Mouse (Mus musculus) C2C12 (cell line): ENCODE data around the gene Use1. TPM values are rescaled to one million over a fixed set of nuclear protein-coding genes. Genes with fewer than 3 reads are reported as not detected.
A peak's percentile ranks its signal among the peaks of the same experiment; 100 is the strongest.

Source experiments
- H3K27me3 ChIP-seq: one replicate; pipeline ENCODE4 v1.6.1; 2011; ENCODE audit not compliant: control insufficient read depth, insufficient read depth, insufficient read length
- H3K36me3 ChIP-seq: one replicate; pipeline ENCODE4 v1.6.1; 2011; ENCODE audit not compliant: control insufficient read depth, insufficient read depth
- H3K4me3 ChIP-seq: one replicate; pipeline ENCODE4 v1.5.1; 2011; ENCODE audit warnings: mild to moderate bottlenecking, control low read depth; ENCODE audit not compliant: poor library complexity, insufficient read depth, severe bottlenecking
- H3K79me2 ChIP-seq: one replicate; pipeline ENCODE4 v1.6.1; 2011; ENCODE audit not compliant: control insufficient read depth, insufficient read depth
- H3K79me3 ChIP-seq: one replicate; pipeline ENCODE4 v1.6.1; 2011; ENCODE audit warnings: low read depth, control low read depth
- H3ac ChIP-seq: one replicate; pipeline ENCODE3; 2011; ENCODE audit warnings: low read depth; ENCODE audit not compliant: control insufficient read depth, insufficient read length
- CEBPB ChIP-seq: IDR thresholded peaks from one replicate; pipeline ENCODE4 v1.6.1; 2011; ENCODE audit warnings: low read depth, mild to moderate bottlenecking, control low read depth, moderate library complexity
- CTCF ChIP-seq: IDR thresholded peaks from one replicate; pipeline ENCODE4 v1.5.1; 2011; ENCODE audit not compliant: control insufficient read depth, insufficient read depth, insufficient read length
- FOSL1 ChIP-seq: IDR thresholded peaks from one replicate; pipeline ENCODE4 v1.8.0; 2011; ENCODE audit warnings: mild to moderate bottlenecking, low read length; ENCODE audit not compliant: poor library complexity, insufficient read depth, severe bottlenecking
- MAX ChIP-seq: IDR thresholded peaks from one replicate; pipeline ENCODE4 v1.6.1; 2011; ENCODE audit warnings: mild to moderate bottlenecking, control low read depth
- MYOD1 ChIP-seq: IDR thresholded peaks from one replicate; pipeline ENCODE4 v1.6.1; 2011; ENCODE audit warnings: low read depth; ENCODE audit not compliant: control insufficient read depth, insufficient read length
- MYOG ChIP-seq: IDR thresholded peaks from one replicate; pipeline ENCODE4 v1.6.1; 2011; ENCODE audit not compliant: control insufficient read depth, insufficient read length; ENCODE audit errors: extremely low read depth
- USF1 ChIP-seq: IDR thresholded peaks from one replicate; pipeline ENCODE4 v1.6.1; 2011; ENCODE audit warnings: low read depth, mild to moderate bottlenecking, control low read depth, moderate library complexity
- polyA plus RNA-seq: library from polyadenylated mRNA; unstranded; fragments of >200 nt; fragmentation: generic; extraction: Trizol; gene quantifications from one replicate; pipeline ENCODE4 v1.2.1, GENCODE M21; 2012; ENCODE audit warnings: missing spikeins

Use1 gene
- polyA plus RNA-seq, 1 experiment, result 105 TPM

- peaks cover 39% of the 10 kb centered on the region for H3K79me2 ChIP-seq
- H3K36me3 ChIP-seq, result peaks cover 22% of the 10 kb centered on the region
- H3K79me3 ChIP-seq, result peaks cover 17% of the 10 kb centered on the region
- no peaks in the 10 kb centered on the region for H3K27me3 ChIP-seq
- peak overlapping the region; percentile 82 for H3K4me3 ChIP-seq
- TF ChIP-seq MYOG, result no peak
- no peak for TF ChIP-seq FOSL1
- TF ChIP-seq USF1, result no peak
- no peak for TF ChIP-seq CTCF
- TF ChIP-seq MYOD1, result no peak
- no peak for TF ChIP-seq CEBPB
- TF ChIP-seq MAX, result no peak
- H3ac ChIP-seq, result peak overlapping the region; percentile 86
Observed at GRCm38 (mm10) chr8:71380178-71381171, 13.8 kb downstream of the Use1 start.

- Histone ChIP-seq H3K79me3 (peaks cover 17% of the 10 kb centered on the region), H3K4me3 (peak within 1 kb of the TSS; percentile 82), H3ac (peak within 1 kb of the TSS; percentile 86), H3K79me2 (peaks cover 39% of the 10 kb centered on the region), H3K36me3 (peaks cover 19% of the 10 kb centered on the region), H3K27me3 (no peaks in the 10 kb centered on the region)
- TF ChIP-seq CTCF, result no peak
Observed at GRCm38 (mm10) chr8:71381421-71381970, 14.8 kb downstream of the Use1 start, which contains the start of gene Nr2f6. Gene Nr2f6, minus strand, starts transcription at chr8:71381960.

- TF ChIP-seq MYOD1 (no peak), CEBPB (no peak), MAX (peak; percentile 24), CTCF (no peak)
- no peaks in the 10 kb centered on the region for H3K27me3 ChIP-seq
- H3K79me2 ChIP-seq, result peaks cover 39% of the 10 kb centered on the region
- H3K4me3 ChIP-seq, result peak overlapping the region; percentile 82
- H3ac ChIP-seq, result peak overlapping the region; percentile 67
- H3K79me3 ChIP-seq, result peaks cover 17% of the 10 kb centered on the region
- peaks cover 12% of the 10 kb centered on the region for H3K36me3 ChIP-seq
Observed at GRCm38 (mm10) chr8:71381971-71382961, 15.6 kb downstream of the Use1 start.

- no peak overlapping the region for H3K4me3 ChIP-seq
- no peak for TF ChIP-seq MYOD1
- no peak for TF ChIP-seq CTCF
- TF ChIP-seq MYOG, result no peak
- TF ChIP-seq MAX, result no peak
- TF ChIP-seq CEBPB, result no peak
- TF ChIP-seq FOSL1, result no peak
- no peak for TF ChIP-seq USF1
- peaks cover 15% of the 10 kb centered on the region for H3K79me3 ChIP-seq
- peaks cover 4% of the 10 kb centered on the region for H3K36me3 ChIP-seq
- H3ac ChIP-seq, result no peak overlapping the region
- H3K27me3 ChIP-seq, result no peaks in the 10 kb centered on the region
- H3K79me2 ChIP-seq, result peaks cover 32% of the 10 kb centered on the region
Observed at GRCm38 (mm10) chr8:71383396-71383795, 16.7 kb downstream of the Use1 start.

- H3K79me3 ChIP-seq, result peaks cover 12% of the 10 kb centered on the region
- no peaks in the 10 kb centered on the region for H3K27me3 ChIP-seq
- H3K4me3 ChIP-seq, result no peak overlapping the region
- no peak overlapping the region for H3ac ChIP-seq
- TF ChIP-seq CEBPB (no peak), CTCF (no peak), FOSL1 (no peak), USF1 (no peak), MAX (no peak), MYOG (no peak)
- H3K36me3 ChIP-seq, result peaks cover 1% of the 10 kb centered on the region
- peaks cover 27% of the 10 kb centered on the region for H3K79me2 ChIP-seq
Observed at GRCm38 (mm10) chr8:71383860-71384259, 17.2 kb downstream of the Use1 start.
